Mouse (Mus musculus): Measurements from ENCODE around the gene Mccc1. TPM values are rescaled to one million over a fixed set of nuclear protein-coding genes. Genes with fewer than 3 reads are reported as not detected.

Gene Mccc1
- polyA plus RNA-seq, 3 experiments from 2014 or later: 12.7 to 30.6 (median 25.1) TPM

Other genes starting within 250 kb of the Mccc1 start
- gene Atp11b, start 246.6 kb downstream of the Mccc1 start, polyA plus RNA-seq (2017; shearing (Covaris generic)): 10 to 100 TPM; 51.2 to 60.5 (median 53.6) TPM
- 100 to 1,000 TPM; 111 to 129 (median 126) TPM for gene Dcun1d1, start 63.2 kb downstream of the Mccc1 start, polyA plus RNA-seq (2017; shearing (Covaris generic))
- gene Ccdc144b, start 52.9 kb upstream of the Mccc1 start, polyA plus RNA-seq (2017; shearing (Covaris generic)): not detected
- gene Acad9, start 65.3 kb upstream of the Mccc1 start, polyA plus RNA-seq (2017; shearing (Covaris generic)): 10 to 100 TPM; 32.9 to 46.9 (median 43.7) TPM
- 1 to 10 TPM; 3.8 to 8.9 (median 7.2) TPM for gene D3Ertd254e, start 150.3 kb upstream of the Mccc1 start, polyA plus RNA-seq (2017; shearing (Covaris generic))
- not detected for gene Qrfpr, start 221.6 kb upstream of the Mccc1 start, polyA plus RNA-seq (2017; shearing (Covaris generic))